Mouse (Mus musculus) cortical plate, adult 2 months (tissue): Measurements from ENCODE around the gene Mrpl21. TPM values are rescaled to one million over a fixed set of nuclear protein-coding genes. Genes with fewer than 3 reads are reported as not detected.
A peak's percentile ranks its signal among the peaks of the same experiment; 100 is the strongest.

Experiments used
- H3K27ac ChIP-seq: fragments of 200-500 bp; 2 replicates; pipeline ENCODE4 v1.5.1; 2012; ENCODE audit warnings: low read length, control low read depth, inconsistent platforms; ENCODE audit not compliant: insufficient read depth
- H3K4me1 ChIP-seq: fragments of 200-500 bp; 2 replicates; pipeline ENCODE4 v1.6.1; 2011; ENCODE audit warnings: low read length; ENCODE audit not compliant: control insufficient read depth, insufficient read depth
- H3K4me3 ChIP-seq: fragments of 200-500 bp; 2 replicates; pipeline ENCODE4 v1.5.1; 2011; ENCODE audit warnings: mild to moderate bottlenecking, low read length, control low read depth; ENCODE audit not compliant: insufficient read depth
- CTCF ChIP-seq: fragments of 200-500 bp; IDR thresholded peaks from 2 replicates; pipeline ENCODE4 v1.5.1; 2011; ENCODE audit warnings: mild to moderate bottlenecking, control low read depth, low read length; ENCODE audit not compliant: insufficient read depth; ENCODE audit errors: extremely low read depth
- POLR2A ChIP-seq: fragments of 200-500 bp; IDR thresholded peaks from 2 replicates; pipeline ENCODE4 v1.6.1; 2011; ENCODE audit warnings: mild to moderate bottlenecking, low read length, control low read depth; ENCODE audit not compliant: insufficient read depth; ENCODE audit errors: extremely low read depth
- polyA plus RNA-seq: library from polyadenylated mRNA; depleted of rRNA; stranded (reverse); fragments of >200 nt; gene quantifications from 2 replicates; pipeline ENCODE4 v1.2.3, GENCODE M21; 2012

Gene Mrpl21
- polyA plus RNA-seq, 1 experiment: 53.6 TPM

GRCm38 (mm10) chr19:3292993-3293392 lies 10.3 kb downstream of the Mrpl21 start:
- TF ChIP-seq CTCF (no peak), POLR2A (no peak)
- Histone ChIP-seq H3K4me1 (no peaks in the 10 kb centered on the region), H3K4me3 (no peak overlapping the region), H3K27ac (no peak overlapping the region)

DNA sequence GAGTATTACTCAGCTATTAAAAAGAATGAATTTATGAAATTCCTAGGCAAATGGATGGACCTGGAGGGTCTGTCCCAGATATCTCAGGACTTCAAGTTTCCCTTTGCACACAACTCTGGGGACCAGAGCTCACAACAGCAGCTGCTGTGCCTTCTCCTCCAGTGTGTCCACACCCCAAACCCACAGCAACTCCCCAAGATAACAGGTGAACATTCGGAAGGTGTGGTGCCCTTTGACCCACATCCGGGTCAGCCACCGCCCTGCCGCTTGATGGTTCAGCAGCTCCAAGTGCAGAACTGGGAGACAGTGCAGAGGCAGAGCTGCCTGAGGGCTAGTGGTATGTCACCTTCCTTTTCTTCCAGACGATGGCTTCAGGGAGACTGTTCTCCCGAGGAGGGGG lies 12.5 kb downstream of the Mrpl21 start:
- Histone ChIP-seq H3K4me3 (no peak overlapping the region), H3K27ac (no peak overlapping the region), H3K4me1 (no peaks in the 10 kb centered on the region)
- no peak for TF ChIP-seq POLR2A
- no peak for TF ChIP-seq CTCF

DNA sequence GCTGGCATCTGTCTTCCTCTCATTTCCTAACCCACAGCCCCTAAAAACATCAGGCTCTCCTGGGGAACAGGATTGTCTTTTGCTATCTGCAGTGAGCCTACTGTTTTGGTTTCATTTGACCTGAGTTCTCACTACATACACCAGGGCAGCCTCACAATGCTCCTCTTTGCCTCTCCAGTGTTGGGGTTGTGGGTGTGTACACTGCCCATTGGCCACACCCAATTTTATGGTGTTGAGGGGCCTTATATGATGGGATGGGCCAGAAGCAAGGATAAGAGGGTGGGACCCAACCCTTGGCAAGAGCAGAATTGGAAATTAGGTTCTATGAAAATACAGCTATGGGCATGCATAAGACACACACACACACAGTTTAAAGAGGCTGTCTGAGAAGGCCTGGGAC lies 14.3 kb downstream of the Mrpl21 start:
- H3K4me1 ChIP-seq: no peaks in the 10 kb centered on the region
- H3K27ac ChIP-seq: no peak overlapping the region
- no peak overlapping the region for H3K4me3 ChIP-seq
- no peak for TF ChIP-seq CTCF
- no peak for TF ChIP-seq POLR2A

- no peak for TF ChIP-seq POLR2A
- no peak for TF ChIP-seq CTCF
- Histone ChIP-seq H3K4me3 (no peak overlapping the region), H3K27ac (no peak overlapping the region), H3K4me1 (no peaks in the 10 kb centered on the region)
These were observed 15.1 kb downstream of the Mrpl21 start for GRCm38 (mm10) chr19:3297775-3298174.

GRCm38 (mm10) chr19:3304017-3304416 lies 21.3 kb downstream of the Mrpl21 start:
- Histone ChIP-seq H3K4me1 (no peaks in the 10 kb centered on the region), H3K27ac (no peak overlapping the region), H3K4me3 (no peak overlapping the region)
- TF ChIP-seq POLR2A (no peak), CTCF (no peak)

DNA sequence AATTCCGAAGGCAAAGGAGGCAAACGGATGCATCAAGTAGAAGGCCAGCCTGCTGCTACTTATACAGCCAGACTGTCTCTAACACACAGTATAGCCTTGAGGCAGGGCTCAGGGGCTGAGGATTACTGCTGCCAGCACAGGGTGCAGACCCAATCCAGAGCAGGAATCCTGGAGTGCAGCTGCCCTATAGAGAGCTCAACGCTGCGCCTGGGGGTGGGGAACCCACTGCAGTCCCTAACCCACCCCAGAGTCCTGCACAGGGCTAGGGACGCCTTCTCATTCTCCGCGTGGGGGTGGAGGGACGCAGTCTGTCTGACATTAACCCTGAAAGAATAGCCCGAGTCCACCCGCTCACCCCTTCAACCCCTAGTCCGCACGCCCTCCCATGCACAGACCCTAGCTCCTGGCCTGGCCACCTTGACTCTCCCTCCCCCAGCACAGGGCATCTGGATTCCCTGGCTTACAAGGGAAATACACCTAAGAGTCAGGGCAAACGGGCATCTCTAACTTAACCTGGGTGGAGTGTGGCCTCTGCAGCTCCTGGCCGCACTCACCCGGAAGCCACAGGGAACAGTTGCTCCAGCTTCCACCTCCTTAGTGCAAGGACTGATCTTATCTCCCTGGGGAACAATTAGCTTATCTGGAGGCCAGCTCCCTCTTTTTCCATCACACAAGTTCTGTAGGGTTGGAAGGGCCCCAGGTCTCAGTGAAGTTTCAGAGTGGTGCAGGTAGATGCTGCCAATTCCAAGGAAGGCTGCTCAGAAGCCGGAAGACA lies 24.7 kb downstream of the Mrpl21 start:
- H3K4me3 ChIP-seq: no peak overlapping the region
- TF ChIP-seq CTCF: no peak
- no peak for TF ChIP-seq POLR2A
- H3K27ac ChIP-seq: no peak overlapping the region
- H3K4me1 ChIP-seq: no peaks in the 10 kb centered on the region

DNA sequence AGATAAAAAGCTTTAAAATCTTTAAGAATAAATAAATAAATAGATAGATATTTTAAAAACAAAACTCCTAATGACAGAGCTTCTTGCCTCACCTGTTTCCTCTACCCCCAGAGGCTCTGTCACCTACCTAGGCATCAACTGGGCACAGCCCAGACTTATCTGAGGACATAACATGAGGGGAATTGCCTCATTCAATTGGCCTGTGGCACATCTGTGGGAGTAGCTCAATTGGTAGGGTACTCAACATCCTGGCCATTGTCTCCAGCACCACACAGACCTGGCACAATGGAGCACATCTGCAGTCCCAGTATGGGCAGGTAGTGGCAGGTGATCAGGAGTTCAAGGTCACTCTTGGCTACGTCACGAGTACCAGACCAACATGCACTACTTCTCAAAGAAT lies 36.6 kb downstream of the Mrpl21 start:
- Histone ChIP-seq H3K4me3 (no peak overlapping the region), H3K4me1 (no peaks in the 10 kb centered on the region), H3K27ac (no peak overlapping the region)
- TF ChIP-seq CTCF (no peak), POLR2A (no peak)

- no peak overlapping the region for H3K4me3 ChIP-seq
- no peak overlapping the region for H3K27ac ChIP-seq
- H3K4me1 ChIP-seq: no peaks in the 10 kb centered on the region
- no peak for TF ChIP-seq CTCF
- no peak for TF ChIP-seq POLR2A
These were observed 37.4 kb downstream of the Mrpl21 start for GRCm38 (mm10) chr19:3320086-3320485.

DNA sequence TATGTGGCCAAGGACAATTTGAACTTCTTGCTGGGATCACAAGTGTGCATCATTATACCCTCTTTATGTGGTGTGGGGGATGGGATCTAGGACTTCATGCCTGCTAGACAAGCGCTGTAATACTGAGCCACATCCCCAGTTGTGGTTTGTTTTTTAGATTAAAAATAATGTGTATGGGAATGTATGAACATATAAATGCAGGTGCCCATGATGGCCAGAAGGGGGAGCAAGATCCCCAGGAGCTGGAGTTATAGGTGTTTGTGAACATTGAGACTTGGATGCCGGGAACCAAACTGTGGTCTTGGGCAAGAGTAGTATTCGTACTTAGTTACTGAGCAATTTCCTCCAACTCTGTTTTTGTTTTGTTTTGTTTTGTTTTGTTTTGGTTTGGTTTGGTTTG lies 38.1 kb downstream of the Mrpl21 start:
- H3K27ac ChIP-seq: no peak overlapping the region
- no peaks in the 10 kb centered on the region for H3K4me1 ChIP-seq
- TF ChIP-seq CTCF: peak; percentile 34; the same call in 1 of the 2 replicates
- no peak for TF ChIP-seq POLR2A
- no peak overlapping the region for H3K4me3 ChIP-seq

GRCm38 (mm10) chr19:3321617-3322016 lies 38.9 kb downstream of the Mrpl21 start:
- no peaks in the 10 kb centered on the region; the same call in 1 of the 2 replicates for H3K4me1 ChIP-seq
- TF ChIP-seq POLR2A: no peak
- no peak for TF ChIP-seq CTCF
- H3K27ac ChIP-seq: no peak overlapping the region
- peak overlapping the region; percentile 58; the same call in 1 of the 2 replicates for H3K4me3 ChIP-seq
